Mouse (Mus musculus) right cerebral cortex, postnatal 14 days (tissue): ENCODE data around the gene Zfp52.

Experiments used
- DNase-seq: peaks from one replicate; pipeline ENCODE4 v3.0.0; 2022

The Zfp52 gene

GRCm38 (mm10) chr17:21566728-21567349 lies 31.5 kb downstream of the Zfp52 start, which contains the start of gene Zfp948:
Gene Zfp948 (plus strand): TSS chr17:21567008.
- peak; percentile 64 for DNase-seq

GRCm38 (mm10) chr17:21567696-21568095 lies 32.4 kb downstream of the Zfp52 start:
- peak; percentile 16 for DNase-seq

GRCm38 (mm10) chr17:21579080-21579479 lies 43.7 kb downstream of the Zfp52 start:
- no peak for DNase-seq

DNA sequence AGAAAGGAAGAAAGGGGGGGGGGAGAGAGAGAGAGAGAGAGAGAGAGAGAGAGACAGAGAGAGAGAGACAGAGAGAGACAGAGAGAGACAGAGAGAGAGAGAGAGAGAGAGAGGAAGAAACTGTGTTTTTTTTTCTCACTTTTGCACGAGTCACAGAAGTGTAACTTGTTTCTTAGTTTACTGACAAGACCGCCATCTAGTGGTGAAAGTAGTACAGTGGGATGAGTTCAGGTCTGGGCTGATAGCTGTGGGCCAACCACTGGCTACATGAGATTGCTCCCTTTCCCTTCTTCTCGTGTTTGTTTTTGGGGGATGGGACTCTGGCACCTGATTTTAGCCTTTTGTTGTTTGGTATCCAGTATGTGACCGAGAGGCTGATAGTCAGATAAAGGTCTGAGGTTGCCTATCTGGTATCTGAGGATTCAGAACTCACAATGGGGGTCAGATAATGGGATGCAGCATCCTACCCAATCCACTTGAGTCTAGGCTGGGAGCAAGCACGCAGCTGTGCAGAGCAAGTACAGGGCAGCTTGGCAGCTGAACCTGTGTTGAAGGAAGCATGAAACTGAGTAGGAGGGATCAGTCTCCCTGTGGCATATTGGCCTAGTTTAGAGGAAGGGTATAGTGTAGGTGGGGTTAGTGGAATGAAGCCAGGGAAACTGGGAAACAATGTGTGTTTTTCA lies 44.3 kb downstream of the Zfp52 start:
- peak; percentile 11 for DNase-seq

GRCm38 (mm10) chr17:21585521-21585920 lies 50.2 kb downstream of the Zfp52 start:
- DNase-seq = no peak
